Mouse (Mus musculus): ENCODE measurements around the gene Ntrk3.

The Ntrk3 gene

GRCm38 (mm10) chr7:78221668-78222067 lies 516.1 kb downstream of the Ntrk3 start:
- no peak for DNase-seq (ENCODE audit: low read depth, low spot score)

GRCm38 (mm10) chr7:78220949-78221348 lies 516.9 kb downstream of the Ntrk3 start:
- DNase-seq (ENCODE audit: low read depth, low spot score), result no peak

- DNase-seq (ENCODE audit: low read depth, low spot score), result no peak
These were observed 546.7 kb downstream of the Ntrk3 start for GRCm38 (mm10) chr7:78190931-78191653.

- DNase-seq (ENCODE audit: low read depth, low spot score), result no peak
These were observed 552.2 kb downstream of the Ntrk3 start for GRCm38 (mm10) chr7:78185578-78185977.

GRCm38 (mm10) chr7:78183396-78183795 lies 554.4 kb downstream of the Ntrk3 start:
- no peak for DNase-seq (ENCODE audit: low read depth, low spot score)

- no peak for DNase-seq (ENCODE audit: low read depth, low spot score)
These were observed 557.7 kb downstream of the Ntrk3 start for GRCm38 (mm10) chr7:78179996-78180665.

- no peak for DNase-seq (ENCODE audit: low read depth, low spot score)
These were observed 565.4 kb downstream of the Ntrk3 start for GRCm38 (mm10) chr7:78172267-78172955.

- no peak for DNase-seq (ENCODE audit: low read depth, low spot score)
These were observed 572.3 kb downstream of the Ntrk3 start for GRCm38 (mm10) chr7:78165466-78165865.

- no peak for DNase-seq (ENCODE audit: low read depth, low spot score)
These were observed 579.9 kb downstream of the Ntrk3 start for GRCm38 (mm10) chr7:78157946-78158345.

- DNase-seq (ENCODE audit: low read depth, low spot score), result no peak
These were observed 592.6 kb downstream of the Ntrk3 start for GRCm38 (mm10) chr7:78145251-78145650.

- no peak for DNase-seq (ENCODE audit: low read depth, low spot score)
These were observed 593.0 kb downstream of the Ntrk3 start for GRCm38 (mm10) chr7:78144849-78145248.

GRCm38 (mm10) chr7:78129966-78130365 lies 607.8 kb downstream of the Ntrk3 start:
- no peak for DNase-seq (ENCODE audit: low read depth, low spot score)
